Mouse (Mus musculus): ENCODE results near the gene Glod4. TPM values are rescaled to one million over a fixed set of nuclear protein-coding genes. Genes with fewer than 3 reads are reported as not detected.

Glod4 gene
- total RNA-seq, 4 experiments from 2014 or later: 57.4 to 69.0 (median 60.8) TPM

DNA sequence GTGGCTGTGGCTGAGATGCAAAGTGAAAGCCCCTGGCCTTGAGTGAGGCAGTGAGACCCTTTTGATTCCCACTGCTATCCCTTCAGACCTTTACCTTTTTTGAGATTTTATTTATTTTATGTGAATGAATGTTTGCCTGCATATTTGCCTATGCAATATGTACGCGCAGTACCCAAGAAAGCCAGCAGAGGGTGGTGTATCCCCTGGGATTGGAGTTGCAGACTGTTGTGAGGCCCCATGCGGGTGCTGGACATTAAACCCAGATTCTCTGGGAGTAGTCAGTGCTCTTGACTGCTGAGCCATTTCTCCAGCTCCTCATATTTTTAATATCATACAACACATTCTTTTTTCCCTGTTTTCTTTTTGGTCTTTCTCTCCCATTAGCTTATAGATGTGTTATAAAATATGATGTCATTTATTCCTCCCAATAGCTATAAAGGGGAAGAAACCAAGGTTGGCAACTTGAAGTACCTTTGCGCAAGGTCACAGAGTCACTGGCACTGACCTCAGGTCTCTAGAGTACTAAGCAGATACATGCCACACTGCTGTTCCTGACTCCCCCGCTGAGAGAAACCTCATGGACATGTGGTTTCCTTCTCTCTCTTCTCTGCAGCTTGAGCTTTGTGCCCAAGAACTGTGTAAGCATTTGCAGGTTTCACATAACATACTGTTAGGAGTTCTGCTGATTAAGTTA is 157.5 kb downstream of the Glod4 start:
- DNase-seq (ENCODE audit: low spot score in 2 of 2): peak in 1 of 2 experiments; percentile 13

- DNase-seq (ENCODE audit: low spot score in 2 of 2): no peak
These were observed 158.6 kb downstream of the Glod4 start for GRCm38 (mm10) chr11:76084943-76085342.

DNA sequence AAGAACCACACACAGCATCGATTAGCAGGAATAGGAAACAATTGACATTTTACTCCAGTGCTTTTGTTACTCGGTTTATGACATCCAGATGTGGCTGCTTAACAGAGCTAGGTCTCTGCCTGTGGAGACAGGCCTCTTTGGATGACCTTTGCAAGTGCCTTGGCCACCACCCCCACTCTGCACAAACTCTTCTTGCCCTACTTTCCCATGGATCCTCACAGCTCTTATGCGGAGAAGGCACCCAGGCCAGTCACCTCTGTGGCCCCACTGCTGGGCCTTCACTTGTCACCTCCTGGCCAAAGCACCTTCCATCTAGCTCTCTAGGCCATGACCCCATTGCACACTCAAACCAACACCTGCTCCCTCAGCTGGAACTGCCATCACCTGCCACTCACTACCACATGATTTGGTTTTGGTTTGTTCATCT is 159.6 kb downstream of the Glod4 start:
- no peak for DNase-seq (ENCODE audit: low spot score in 2 of 2)

- DNase-seq (ENCODE audit: low spot score in 2 of 2): no peak
These were observed 162.4 kb downstream of the Glod4 start for GRCm38 (mm10) chr11:76081048-76081640.

- no peak for DNase-seq (ENCODE audit: low spot score in 2 of 2)
These were observed 163.2 kb downstream of the Glod4 start for GRCm38 (mm10) chr11:76080293-76080692.

DNA sequence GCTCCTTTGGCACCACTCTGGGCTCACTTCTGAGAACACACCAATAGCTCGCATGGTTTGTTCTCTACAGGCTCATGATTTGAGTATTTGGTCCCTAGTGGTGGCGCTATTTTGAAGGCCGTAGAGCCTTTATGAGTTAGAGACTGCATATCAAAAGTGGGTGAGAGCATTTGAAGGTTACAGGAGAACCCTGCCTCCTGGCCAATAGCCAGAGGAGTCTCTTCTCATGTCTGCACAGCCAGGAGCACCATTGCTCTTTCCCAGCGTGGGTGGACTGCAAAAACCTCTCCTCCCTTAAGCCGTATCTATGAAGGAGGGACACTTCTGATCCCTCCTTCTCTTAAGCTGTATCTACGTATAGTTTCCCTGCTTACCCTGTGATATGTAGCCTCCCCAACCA is 166.2 kb downstream of the Glod4 start:
- DNase-seq (ENCODE audit: low spot score in 2 of 2): no peak

DNA sequence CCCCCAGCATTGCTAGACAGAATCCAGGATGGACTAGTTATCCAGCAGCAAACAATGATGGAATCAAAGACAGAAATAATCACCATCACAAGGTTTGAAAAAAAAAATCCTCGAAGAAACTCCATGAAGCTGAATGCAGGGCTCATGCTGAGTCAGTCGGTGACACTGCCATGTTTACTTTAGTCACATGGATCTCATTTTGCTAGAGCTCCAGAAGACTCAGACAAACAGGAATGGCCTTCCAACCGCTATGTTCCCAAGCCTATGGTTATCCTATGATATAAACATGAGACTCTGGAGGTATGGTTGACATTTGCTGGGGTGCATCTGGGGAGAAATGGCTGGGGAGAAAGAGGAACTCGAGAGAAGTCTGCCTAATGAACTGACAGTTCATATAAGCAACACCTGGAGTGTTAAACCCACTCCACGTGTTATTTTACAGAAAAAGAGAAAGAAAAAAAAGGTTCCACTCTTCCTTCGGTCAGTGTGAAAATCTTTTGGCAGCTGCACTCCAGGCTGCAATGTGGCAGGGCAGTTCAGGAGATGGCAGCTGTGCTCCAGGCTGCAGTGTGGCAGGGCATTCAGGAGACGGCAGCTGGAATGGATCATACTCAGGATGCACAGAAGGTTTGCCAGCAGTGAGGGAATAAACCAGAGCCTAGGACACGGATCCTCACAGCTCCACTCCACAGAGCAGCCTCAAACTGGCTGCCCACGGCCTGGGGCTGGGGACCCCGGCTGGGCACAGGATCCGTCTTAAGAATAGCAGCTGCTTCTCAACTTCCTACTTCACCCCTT is 169.0 kb downstream of the Glod4 start:
- DNase-seq (ENCODE audit: low spot score in 2 of 2): no peak

Other genes with a start within 250 kb of the Glod4 start
- 1 to 10 TPM; 1.8 to 5.9 (median 3.2) TPM for gene 1700016K19Rik, start 243.8 kb downstream of the Glod4 start, total RNA-seq (2022)
- gene Rflnb, start 215.9 kb downstream of the Glod4 start, total RNA-seq (2022): 1 to 10 TPM; 7.5 to 9.7 (median 8.9) TPM
- gene Vps53, start 64.1 kb downstream of the Glod4 start, total RNA-seq (2022): 10 to 100 TPM; 77.7 to 96.2 (median 86.1) TPM
- gene Fam57a, start 64.1 kb downstream of the Glod4 start, total RNA-seq (2022): 10 to 100 TPM; 16.1 to 18.7 (median 17.7) TPM
- 1 to 10 TPM in 2 of 4 experiments, under 1 TPM in 2; 0.70 to 1.3 (median 1.1) TPM for gene Dbil5, start 26.1 kb downstream of the Glod4 start, total RNA-seq (2022)
- gene Gemin4, start 26.1 kb downstream of the Glod4 start, total RNA-seq (2022): 10 to 100 TPM in 1 of 4 experiments, 1 to 10 TPM in 3; 6.9 to 10.6 (median 9.2) TPM
- gene Mrm3, start within 50 bp of the Glod4 start, total RNA-seq (2022): 10 to 100 TPM; 12.5 to 19.1 (median 18.6) TPM
- gene Nxn, start 155.4 kb upstream of the Glod4 start, total RNA-seq (2022): 10 to 100 TPM in 3 of 4 experiments, 1 to 10 TPM in 1; 9.5 to 12.5 (median 10.9) TPM
- 10 to 100 TPM; 28.9 to 39.8 (median 30.8) TPM for gene Timm22, start 163.2 kb upstream of the Glod4 start, total RNA-seq (2022)

Measured in left cerebral cortex, adult 8-10 months (tissue).